Mouse (Mus musculus): ENCODE results near the gene Olfr1155.

The Olfr1155 gene

DNA sequence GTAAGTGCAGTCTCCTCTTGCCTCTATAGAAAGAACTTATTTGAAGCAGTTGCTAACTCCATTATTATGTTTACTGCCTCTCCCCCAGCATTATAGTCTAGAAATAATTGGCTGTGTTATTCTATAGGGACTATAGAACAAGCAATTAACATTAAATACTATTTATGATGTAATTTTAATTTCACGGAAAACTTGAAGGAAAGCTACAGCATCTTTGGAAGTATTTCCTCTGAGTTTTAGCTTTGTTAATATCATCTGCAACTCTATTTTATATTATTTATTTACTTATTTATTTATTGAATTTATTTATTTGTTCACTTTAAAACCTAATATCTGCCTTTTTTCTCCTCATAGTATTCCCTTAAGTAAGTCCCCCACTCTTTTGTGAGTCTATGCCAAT, at the start of gene Olfr1155:
TSS of gene Olfr1155 (minus strand) at position 101 of the 400 bp plus-strand sequence.
- no peak for TF ChIP-seq GATA4 (IDR thresholded peaks at IDR 0.05; ENCODE audit: insufficient replicate concordance, low read length)

DNA sequence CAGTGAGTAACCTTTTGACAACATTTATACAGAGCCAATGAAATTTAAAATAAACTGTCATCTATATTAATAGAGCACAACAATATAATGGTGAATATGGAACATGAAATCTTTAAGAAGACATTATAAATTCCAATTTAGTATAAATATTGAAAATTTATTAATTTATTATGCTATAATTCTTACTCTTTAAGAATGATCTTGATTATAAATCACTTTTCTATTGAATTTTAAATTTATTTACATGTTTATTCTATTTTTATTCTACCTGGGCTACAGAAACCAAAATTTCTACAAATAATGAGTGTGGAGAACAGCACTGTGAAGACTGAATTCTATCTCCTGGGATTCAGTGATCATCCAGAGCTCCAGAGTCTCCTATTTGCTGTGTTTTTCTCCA, 44.9 kb upstream of the Olfr1155 start, which contains the start of gene Olfr1158:
TSS of gene Olfr1158 (plus strand) at position 301 of the 400 bp plus-strand sequence.
- TF ChIP-seq GATA4 (IDR thresholded peaks at IDR 0.05; ENCODE audit: insufficient replicate concordance, low read length), result no peak

DNA sequence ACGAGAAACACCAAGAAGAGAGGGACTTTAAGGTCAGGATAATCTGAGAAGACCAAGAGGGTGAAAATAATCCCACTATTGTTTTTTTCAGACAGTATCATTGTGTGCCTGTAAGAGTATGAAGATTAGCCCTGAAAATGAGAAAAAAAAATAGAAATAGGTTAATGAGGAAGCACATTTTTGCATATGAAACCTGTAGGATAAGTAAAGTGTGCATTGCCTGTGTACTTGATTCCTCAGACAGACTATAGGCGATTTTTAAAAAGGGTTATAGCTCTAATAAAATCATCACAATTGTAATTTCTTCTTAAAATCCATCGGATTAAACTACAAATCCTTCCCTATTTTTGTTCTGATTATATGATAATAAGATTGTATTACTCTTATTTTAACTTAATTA, 29.6 kb upstream of the Olfr1155 start, which contains the start of gene Olfr74:
TSS of gene Olfr74 (minus strand) at position 101 of the 400 bp plus-strand sequence.
- TF ChIP-seq GATA4 (IDR thresholded peaks at IDR 0.05; ENCODE audit: insufficient replicate concordance, low read length), result no peak

DNA sequence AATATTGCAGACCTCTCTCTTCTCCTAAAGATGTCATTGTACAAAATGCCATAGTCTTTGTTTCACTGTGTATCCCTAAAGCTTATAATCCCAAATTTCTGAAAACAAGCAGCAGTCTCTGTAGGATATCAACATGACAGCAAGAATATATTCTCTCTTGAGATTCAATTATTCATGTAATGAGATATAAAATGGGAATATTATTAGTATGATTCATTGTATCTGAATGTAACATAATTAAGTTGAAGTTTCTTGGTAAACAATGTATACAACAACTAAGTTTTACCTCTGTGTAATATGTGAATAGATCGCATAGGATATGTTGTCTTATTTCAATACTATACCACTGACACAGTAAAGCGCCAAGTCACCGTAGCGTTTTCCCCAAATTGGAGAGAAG, 23.3 kb upstream of the Olfr1155 start, which contains the start of gene Olfr1157:
TSS of gene Olfr1157 (minus strand) at position 101 of the 400 bp plus-strand sequence.
- no peak for TF ChIP-seq GATA4 (IDR thresholded peaks at IDR 0.05; ENCODE audit: insufficient replicate concordance, low read length)

DNA sequence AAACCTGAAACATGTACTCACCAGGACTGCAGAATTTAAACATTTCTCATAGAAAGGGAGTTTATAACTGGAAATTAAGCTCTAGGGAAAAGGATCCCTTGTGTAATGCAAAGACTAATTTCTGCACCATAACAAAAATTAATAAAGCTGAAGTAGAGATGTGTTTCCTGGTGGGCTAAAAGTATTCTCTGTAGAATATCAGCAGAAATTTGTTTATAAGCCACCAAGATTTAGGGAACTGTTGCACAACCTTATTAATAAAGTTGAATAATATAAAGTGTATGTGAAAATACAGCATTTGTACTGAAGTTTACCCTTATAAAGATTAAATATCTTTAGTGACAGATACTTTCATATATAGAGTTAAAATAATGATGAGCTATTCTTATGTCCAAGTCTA, 8.1 kb upstream of the Olfr1155 start, which contains the start of gene Olfr1156:
TSS of gene Olfr1156 (minus strand) at position 101 of the 400 bp plus-strand sequence.
- TF ChIP-seq GATA4 (IDR thresholded peaks at IDR 0.05; ENCODE audit: insufficient replicate concordance, low read length), result no peak

DNA sequence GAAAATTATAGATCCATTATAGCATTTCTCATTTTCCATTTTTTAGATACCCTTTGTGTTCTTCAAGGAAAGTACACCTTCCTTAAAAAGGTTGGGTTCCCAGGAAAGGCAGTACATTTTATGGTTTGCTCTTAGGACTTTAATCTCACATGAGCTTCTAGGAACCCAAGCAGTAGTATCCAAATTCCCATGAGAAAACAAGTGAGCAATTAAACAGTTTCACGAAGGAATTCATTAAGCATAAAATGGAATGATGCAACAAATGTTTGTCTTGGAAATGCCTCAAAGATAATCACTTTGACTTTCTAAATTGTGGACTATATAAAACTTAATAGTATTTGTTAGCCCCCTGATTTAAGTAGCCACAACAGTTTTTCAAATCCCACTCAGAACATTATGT, 39.9 kb downstream of the Olfr1155 start, which contains the start of gene Olfr1154:
TSS of gene Olfr1154 (minus strand) at position 101 of the 400 bp plus-strand sequence.
- no peak for TF ChIP-seq GATA4 (IDR thresholded peaks at IDR 0.05; ENCODE audit: insufficient replicate concordance, low read length)

DNA sequence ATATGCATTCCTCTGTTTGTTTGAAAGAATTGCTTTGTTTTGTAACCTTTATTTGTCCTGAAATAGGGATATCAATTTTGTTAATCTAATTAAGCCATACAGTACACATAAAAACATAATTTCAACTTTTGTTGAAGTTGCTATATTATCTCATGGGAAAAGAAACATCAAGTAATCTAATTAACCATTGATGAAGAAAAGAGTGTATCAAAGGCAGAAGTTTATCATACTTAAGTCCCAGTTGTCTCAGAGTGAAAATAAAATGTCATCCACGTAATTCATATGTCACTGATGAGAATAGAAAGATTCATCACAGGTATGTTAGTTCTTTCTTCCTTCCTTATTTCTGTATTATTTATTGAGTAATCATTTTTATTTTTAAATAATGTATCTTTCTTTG, 50.3 kb downstream of the Olfr1155 start, which contains the start of gene Olfr1153:
TSS of gene Olfr1153 (plus strand) at position 301 of the 400 bp plus-strand sequence.
- TF ChIP-seq GATA4 (IDR thresholded peaks at IDR 0.05; ENCODE audit: insufficient replicate concordance, low read length), result no peak

Data from liver, adult (tissue).